Mouse (Mus musculus): Measurements from ENCODE around the gene Fam133b.
A peak's percentile ranks its signal among the peaks of the same experiment; 100 is the strongest.

Fam133b gene

DNA sequence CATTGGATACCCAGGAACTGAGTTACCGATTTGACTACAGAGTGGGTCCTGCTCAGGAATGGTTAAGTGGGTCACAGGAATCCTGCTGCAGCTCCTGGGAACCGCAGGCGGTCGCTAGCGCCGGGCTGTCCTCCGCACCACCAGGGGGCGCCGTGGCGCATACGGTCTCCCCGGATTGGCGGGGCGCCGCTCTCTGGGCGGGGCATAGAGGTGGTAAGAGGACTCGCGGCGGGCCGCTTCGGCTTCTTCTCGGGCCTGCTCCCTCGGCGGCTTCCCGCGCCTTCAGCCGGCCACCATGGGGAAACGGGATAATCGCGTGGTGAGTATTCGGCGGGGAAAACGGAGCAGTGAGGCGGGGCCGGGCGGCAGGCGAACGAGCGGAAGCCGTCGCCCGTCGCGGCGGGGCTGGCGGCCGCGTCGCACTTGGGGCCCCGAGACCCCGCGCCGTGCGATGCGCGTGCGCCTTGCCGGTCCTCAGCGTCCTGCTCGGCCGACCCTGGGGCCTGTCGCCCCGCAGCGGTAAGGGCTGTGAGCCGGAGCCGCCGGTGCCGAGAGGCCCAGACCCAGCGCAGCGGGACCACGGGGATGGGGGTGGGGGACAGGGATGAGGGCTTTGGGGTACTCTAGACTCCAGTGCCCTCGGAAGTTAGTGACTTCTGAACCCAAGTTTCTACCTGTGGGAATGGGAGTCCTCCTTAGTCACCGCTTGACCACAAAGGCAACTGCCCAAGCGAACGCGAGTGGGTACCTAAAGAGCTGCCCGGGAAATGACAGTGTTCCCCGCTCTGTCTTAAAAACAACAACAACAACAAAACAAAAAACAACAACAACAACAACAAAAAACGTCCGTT lies at the start of gene Fam133b:
Gene Fam133b (plus strand): TSS at position 205 of the 851 bp plus-strand sequence.
- peak; percentile 100 for DNase-seq (ENCODE audit: low spot score)

- DNase-seq (ENCODE audit: low spot score) = no peak
Measured at GRCm38 (mm10) chr5:3493968-3494367, 49.7 kb upstream of the Fam133b start.

DNA sequence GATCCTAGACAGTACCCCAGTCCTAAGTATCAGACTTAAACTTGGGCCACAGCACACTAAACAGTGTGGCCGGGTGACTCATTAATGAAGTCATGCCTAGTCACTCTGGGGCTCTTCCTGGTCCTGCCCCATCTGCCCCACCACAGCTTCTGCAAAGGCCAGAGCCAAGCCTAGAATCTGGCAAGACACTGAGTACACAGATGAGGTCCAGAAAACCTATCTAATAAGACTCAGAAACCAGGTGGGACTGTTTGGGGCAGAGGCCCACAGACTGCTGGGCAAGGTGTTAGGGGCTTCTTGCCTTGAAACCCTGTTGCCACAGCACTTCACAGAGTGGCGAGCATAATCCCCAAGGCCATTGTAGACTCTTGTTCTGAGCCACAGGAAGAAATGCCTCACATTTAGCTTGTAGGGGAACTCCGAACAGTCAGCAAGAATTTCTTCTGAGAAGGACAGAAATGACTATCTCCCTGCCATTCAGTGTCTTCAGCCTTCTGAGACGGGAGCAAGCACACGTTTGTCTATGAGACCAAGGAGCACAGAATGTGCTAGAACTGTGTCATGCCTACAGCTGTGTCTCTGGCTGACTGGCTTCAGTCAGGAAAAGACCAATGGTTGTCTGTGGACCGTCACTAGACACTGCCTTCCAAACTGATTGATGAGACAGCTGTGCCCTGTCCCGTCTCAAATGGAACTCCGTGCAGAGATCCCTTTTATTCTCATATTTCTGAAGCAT lies 49.0 kb upstream of the Fam133b start:
- DNase-seq (ENCODE audit: low spot score) = no peak

DNA sequence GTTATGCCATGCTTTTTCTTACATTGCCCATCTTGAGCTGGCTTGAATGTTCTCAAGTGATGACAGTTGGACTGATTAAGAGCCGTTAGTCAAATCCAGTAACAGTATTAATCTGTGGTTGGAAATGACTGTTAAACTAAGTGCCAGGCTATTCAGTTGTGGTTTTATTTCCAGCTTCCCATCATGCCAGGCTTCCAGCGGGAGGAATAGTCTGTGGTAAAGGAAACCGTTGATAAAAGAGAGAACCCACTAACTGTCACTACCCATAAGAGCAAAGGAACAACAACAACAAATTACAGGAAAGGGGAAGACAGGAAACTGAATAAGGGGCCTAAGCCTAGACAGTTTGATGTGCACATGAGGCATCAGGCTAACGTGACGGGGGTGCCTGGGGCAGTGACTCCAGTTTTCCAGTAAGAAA lies 46.1 kb upstream of the Fam133b start:
- DNase-seq (ENCODE audit: low spot score) = no peak

DNA sequence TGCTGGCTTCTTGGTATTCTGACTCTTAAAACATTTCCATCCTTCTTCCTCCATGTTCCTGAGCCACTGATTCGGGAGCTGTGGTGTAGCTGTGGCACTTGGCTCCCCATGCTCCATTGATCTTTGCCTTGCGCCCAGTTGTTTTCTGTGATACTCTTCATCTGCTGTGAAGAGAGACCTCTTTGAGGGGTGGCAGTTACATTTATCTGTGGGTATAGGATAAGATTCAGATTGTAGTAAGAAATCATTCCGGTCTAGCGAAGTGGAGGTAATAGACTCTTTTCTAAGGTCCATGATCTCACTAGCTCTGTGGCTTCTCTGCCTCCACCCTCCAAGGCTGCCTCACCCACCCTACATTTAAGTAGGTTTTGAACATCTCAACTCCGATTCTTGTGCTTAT lies 43.3 kb upstream of the Fam133b start:
- no peak for DNase-seq (ENCODE audit: low spot score)

GRCm38 (mm10) chr5:3500957-3501563 lies 42.6 kb upstream of the Fam133b start:
- no peak for DNase-seq (ENCODE audit: low spot score)

DNA sequence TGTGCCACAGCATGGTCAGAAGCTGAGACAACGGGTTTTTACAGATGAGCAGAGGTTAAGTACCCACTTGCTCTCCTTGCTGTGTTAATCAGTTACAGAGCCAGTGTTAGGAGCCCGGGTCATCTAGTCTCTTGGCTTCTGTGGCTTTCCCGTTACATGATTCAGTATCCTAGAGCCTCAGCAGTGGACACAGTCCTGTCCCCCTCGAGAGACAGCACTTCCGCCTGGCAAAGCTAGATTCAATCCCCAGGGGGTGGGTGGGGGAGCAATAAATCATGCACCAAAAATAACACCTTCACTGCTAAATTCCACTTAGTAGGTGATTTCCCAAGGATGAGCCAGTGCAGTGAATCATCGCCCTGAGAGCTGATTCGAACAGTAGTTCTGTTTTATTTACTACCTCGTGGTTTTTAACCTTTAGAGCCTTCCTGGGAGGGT lies 42.0 kb upstream of the Fam133b start:
- DNase-seq (ENCODE audit: low spot score) = no peak

- DNase-seq (ENCODE audit: low spot score) = no peak
Measured at GRCm38 (mm10) chr5:3502610-3503350, 40.9 kb upstream of the Fam133b start.

DNA sequence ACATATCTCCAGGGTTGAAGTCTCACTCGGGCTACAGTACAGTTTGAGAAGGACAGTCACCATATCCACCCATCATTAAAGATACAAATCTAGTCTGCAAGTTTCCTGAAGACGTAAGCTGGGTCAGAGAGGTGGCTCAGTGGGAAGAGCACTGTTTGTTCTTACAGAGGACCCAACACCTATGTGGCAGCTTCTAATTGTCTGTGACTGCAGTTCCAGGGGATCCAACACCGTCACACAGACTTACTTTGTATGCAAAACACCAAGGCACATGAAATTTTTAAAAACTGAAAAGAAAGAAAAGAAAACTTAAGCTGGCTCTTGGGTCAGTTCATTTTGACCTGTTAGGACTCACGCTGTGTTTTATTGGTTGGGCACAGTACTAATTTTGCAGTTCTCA lies 40.3 kb upstream of the Fam133b start:
- DNase-seq (ENCODE audit: low spot score) = no peak

DNA sequence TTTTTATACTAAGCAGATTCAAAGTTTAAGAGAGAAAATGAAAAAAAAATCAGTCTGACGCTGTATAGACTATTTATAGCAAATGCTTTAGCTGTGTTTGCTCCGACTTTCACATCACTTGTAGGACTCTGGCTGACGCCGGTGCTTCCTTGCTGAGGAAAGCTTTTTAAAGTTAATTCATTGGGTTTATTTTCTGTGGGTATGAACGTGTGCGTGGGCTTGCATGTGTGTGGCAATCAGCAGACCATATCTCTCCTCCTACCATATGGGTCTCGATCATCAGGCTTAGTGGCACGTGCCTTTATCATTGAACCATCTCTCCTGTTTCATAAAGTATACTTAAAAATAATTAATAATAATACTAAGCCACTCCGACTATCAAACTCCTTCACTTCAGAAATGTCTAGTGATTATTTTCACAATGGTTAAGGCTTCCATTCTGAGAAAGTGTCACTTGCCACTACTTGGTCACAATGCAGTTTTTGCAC lies 39.8 kb upstream of the Fam133b start:
- DNase-seq (ENCODE audit: low spot score) = no peak

- no peak for DNase-seq (ENCODE audit: low spot score)
Measured at GRCm38 (mm10) chr5:3504453-3504852, 39.2 kb upstream of the Fam133b start.

GRCm38 (mm10) chr5:3505553-3505952 lies 38.1 kb upstream of the Fam133b start:
- DNase-seq (ENCODE audit: low spot score) = no peak

GRCm38 (mm10) chr5:3508480-3509381 lies 34.9 kb upstream of the Fam133b start:
- no peak for DNase-seq (ENCODE audit: low spot score)

DNA sequence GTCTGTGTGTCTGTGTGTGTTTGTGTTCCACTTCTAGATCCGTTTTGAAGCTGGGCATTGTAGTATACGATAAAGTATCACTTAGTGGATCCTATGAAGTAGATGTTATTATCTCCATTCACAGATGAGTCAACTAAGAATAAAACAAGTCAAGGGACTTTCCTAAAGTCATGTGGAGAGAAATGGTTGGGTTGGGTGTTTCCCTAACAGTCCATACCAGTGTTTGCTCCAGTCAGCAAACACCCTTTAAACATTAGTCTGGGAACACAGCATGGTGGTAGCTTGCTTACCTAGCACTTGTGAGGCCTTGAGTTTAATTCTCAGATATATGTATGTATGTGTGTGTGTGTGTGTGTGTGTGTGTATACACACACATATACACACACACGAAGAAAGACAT lies 34.1 kb upstream of the Fam133b start:
- no peak for DNase-seq (ENCODE audit: low spot score)

- DNase-seq (ENCODE audit: low spot score) = no peak
Measured at GRCm38 (mm10) chr5:3511097-3511795, 32.4 kb upstream of the Fam133b start.

- DNase-seq (ENCODE audit: low spot score) = no peak
Measured at GRCm38 (mm10) chr5:3512584-3512983, 31.0 kb upstream of the Fam133b start.

GRCm38 (mm10) chr5:3514901-3515311 lies 28.7 kb upstream of the Fam133b start:
- no peak for DNase-seq (ENCODE audit: low spot score)

- DNase-seq (ENCODE audit: low spot score) = no peak
Measured at GRCm38 (mm10) chr5:3515477-3515876, 28.2 kb upstream of the Fam133b start.

DNA sequence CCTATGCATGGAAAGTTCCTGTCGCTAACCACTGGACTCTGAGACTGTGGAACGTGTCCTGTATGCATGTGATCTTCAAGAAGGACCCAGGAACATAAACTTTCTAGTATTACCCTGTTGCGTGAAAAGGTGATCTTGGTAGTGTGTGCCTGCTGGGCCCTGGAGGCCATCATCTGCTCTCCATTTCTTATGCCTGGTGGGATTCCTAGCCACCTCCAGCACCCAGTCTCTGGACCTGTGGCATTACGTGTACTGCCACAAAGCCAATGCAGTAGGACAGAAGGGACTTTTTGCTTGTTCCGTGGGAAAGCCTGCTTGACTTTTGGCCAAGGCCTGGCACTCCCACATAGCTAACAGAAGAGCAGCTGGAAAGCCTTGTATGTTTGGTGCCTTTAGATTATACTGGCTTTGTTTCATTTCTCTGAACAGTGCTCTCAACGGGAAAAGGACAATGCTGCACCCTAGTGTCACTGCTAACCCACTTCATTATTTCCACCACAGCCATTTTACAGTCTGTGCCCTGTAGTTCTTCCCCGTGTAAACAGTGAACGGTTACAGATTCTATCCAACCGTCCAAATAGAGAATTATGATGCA lies 27.1 kb upstream of the Fam133b start:
- peak; percentile 33 for DNase-seq (ENCODE audit: low spot score)

Measured in ovary, postnatal 14 days (tissue).